Mouse (Mus musculus): ENCODE measurements around the gene Txn1. TPM values are rescaled to one million over a fixed set of nuclear protein-coding genes. Genes with fewer than 3 reads are reported as not detected.

Txn1 gene
- polyA plus RNA-seq, 1 experiment from 2014 or later = 475 TPM

DNA sequence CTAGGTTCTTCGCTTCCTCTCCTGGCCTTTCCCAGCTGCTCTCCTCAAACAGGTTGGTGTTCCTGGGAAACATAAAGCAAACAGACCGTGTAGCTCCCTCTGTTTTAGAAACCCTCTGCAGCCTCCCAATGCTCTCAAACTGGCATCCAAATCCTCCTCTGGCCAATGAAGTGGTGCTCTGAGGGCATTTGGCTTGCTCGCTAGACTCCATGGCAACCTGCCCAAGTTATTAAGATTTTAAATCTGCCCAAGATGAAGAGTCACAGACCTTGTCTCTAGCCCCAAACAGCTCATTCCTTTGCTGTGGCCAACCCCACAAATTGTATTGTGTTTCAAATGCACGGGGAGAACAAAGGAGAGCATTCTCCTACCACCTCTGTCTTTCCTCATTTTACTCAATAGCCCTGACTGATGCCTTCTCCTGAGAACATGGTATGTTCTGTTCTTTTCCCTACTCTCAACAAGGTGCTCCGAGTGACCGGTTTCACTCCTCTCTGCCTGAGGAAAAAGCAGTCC lies 31.6 kb downstream of the Txn1 start:
- H3K4me2 ChIP-seq (ENCODE audit: low read depth, low read length) = no peak overlapping the region
- H3K36me3 ChIP-seq (ENCODE audit: control insufficient read depth, insufficient read depth, low read length) = no peaks in the 10 kb centered on the region
- H3K27me3 ChIP-seq (ENCODE audit: control insufficient read depth, insufficient read depth, low read length) = no peaks in the 10 kb centered on the region
- 0 out of 2 replicates have a peak, but pooled peaks cover 1% of the 10 kb centered on the region for H3K4me1 ChIP-seq (ENCODE audit: control insufficient read depth, insufficient read depth, low read length)
- WGBS = 74% methylated on average over 6 of the region's 6 CpGs
- no peak for ATAC-seq (ENCODE audit: insufficient read depth, low FRiP score)
- no peaks in the 10 kb centered on the region for H3K9me3 ChIP-seq (replicated peaks; ENCODE audit: control insufficient read depth, low read length)
- no peak overlapping the region for H3K4me3 ChIP-seq (replicated peaks; ENCODE audit: low read length)
- no peak overlapping the region for H3K27ac ChIP-seq (ENCODE audit: low read length)
- peak overlapping the region; percentile 5; the same call in 1 of the 2 replicates for H3K9ac ChIP-seq (ENCODE audit: low read length)

DNA sequence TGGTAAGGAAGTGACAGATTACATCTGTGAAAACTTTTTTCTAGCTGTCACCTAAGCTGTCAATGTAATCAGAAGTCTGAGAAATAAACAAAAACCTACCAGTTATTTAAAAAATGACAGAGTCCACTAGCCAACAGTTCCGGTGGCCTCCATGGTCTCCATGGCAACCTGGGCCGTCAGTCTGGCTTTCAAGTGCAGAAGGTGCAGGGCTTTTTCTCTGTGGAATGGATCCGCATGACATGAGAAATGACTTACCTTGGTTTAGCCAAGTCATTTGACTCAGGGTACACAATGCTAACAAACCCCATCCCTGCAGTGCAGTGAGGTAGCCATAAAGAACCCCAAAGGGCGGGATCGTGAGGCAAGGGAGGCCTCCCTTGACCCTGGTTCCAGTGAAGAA lies 34.0 kb downstream of the Txn1 start:
- H3K36me3 ChIP-seq (ENCODE audit: control insufficient read depth, insufficient read depth, low read length) = no peaks in the 10 kb centered on the region
- no peaks in the 10 kb centered on the region for H3K27me3 ChIP-seq (ENCODE audit: control insufficient read depth, insufficient read depth, low read length)
- no peak overlapping the region for H3K9ac ChIP-seq (ENCODE audit: low read length)
- H3K27ac ChIP-seq (ENCODE audit: low read length) = no peak overlapping the region
- 23% methylated on average over 5 of the region's 5 CpGs for WGBS
- no peak overlapping the region for H3K4me3 ChIP-seq (replicated peaks; ENCODE audit: low read length)
- 0 out of 2 replicates have a peak, but pooled peaks cover 3% of the 10 kb centered on the region for H3K4me1 ChIP-seq (ENCODE audit: control insufficient read depth, insufficient read depth, low read length)
- no peaks in the 10 kb centered on the region for H3K9me3 ChIP-seq (replicated peaks; ENCODE audit: control insufficient read depth, low read length)
- H3K4me2 ChIP-seq (ENCODE audit: low read depth, low read length) = no peak overlapping the region
- ATAC-seq (ENCODE audit: insufficient read depth, low FRiP score) = no peak

DNA sequence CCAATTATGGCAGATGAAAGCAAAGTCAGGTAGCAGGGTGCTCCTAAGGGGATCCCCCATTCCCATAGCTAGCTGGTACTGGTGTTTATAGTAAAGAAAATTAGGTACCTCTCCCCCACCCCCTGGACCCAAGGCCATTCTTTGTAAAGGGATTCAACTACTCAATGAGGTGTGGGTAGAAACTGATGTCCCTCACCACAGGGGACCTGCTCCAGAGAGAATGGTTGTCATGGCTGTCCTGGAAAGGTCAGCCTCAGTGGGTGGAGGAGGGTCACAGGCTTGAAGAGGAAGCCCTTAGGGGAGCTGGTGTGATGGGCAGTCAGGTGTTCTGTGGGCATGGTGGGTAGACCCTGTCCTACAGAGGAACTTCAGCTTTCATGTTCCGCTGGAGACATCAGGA lies 35.7 kb downstream of the Txn1 start:
- peaks cover 6% of the 10 kb centered on the region; the same call in 1 of the 2 replicates for H3K4me1 ChIP-seq (ENCODE audit: control insufficient read depth, insufficient read depth, low read length)
- H3K9ac ChIP-seq (ENCODE audit: low read length) = no peak overlapping the region
- no peaks in the 10 kb centered on the region for H3K27me3 ChIP-seq (ENCODE audit: control insufficient read depth, insufficient read depth, low read length)
- 87% methylated on average over 1 of the region's 1 CpGs for WGBS
- H3K9me3 ChIP-seq (replicated peaks; ENCODE audit: control insufficient read depth, low read length) = no peaks in the 10 kb centered on the region
- H3K4me2 ChIP-seq (ENCODE audit: low read depth, low read length) = no peak overlapping the region
- H3K36me3 ChIP-seq (ENCODE audit: control insufficient read depth, insufficient read depth, low read length) = no peaks in the 10 kb centered on the region
- no peak for ATAC-seq (ENCODE audit: insufficient read depth, low FRiP score)
- no peak overlapping the region for H3K4me3 ChIP-seq (replicated peaks; ENCODE audit: low read length)
- H3K27ac ChIP-seq (ENCODE audit: low read length) = no peak overlapping the region

DNA sequence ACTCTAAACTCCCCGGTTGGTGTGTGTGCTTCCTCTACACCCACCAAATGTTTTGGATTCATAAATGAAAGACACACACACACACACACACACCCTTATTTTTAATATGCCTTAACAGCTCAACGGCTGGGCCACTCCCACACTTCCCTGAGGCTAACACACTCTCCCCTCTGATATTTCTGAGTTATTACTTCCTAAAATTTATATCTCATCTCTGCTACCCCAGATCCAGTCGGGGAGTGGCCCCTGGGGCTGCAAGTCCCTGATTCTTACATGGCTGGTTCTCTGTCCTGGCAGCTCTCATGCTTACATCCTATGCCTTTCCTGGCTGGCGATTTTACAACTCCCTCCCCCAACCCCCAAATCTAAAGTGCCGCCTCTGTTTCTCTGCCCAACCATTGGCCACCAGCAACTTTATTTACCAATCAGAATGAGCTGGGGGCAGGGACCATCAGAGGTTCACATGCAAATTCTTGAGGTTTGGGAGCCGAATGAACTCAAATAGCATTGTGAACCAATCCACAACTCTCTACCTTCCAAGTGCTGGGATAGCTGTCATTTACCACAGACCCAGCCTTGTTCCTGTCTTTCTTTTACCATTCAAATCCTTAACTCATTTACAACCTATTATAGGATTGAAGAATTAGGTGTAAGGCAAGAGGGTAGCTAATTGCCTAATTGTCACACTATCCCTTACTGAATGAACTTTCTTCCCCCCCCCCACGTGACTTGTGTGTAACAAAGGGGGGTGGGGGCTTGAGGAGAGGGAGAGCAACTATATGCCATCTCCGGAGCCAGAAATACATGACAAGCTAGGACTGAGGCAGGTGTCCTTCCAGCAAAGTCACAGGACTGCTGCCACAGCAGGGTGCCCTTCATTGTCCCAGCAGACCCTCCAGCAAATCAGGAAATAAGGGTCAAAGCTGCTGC lies 36.5 kb downstream of the Txn1 start:
- peaks cover 10% of the 10 kb centered on the region; the same call in 1 of the 2 replicates for H3K4me1 ChIP-seq (ENCODE audit: control insufficient read depth, insufficient read depth, low read length)
- no peaks in the 10 kb centered on the region for H3K9me3 ChIP-seq (replicated peaks; ENCODE audit: control insufficient read depth, low read length)
- H3K27ac ChIP-seq (ENCODE audit: low read length) = no peak overlapping the region
- H3K9ac ChIP-seq (ENCODE audit: low read length) = no peak overlapping the region
- ATAC-seq (ENCODE audit: insufficient read depth, low FRiP score) = no peak
- no peak overlapping the region for H3K4me2 ChIP-seq (ENCODE audit: low read depth, low read length)
- H3K36me3 ChIP-seq (ENCODE audit: control insufficient read depth, insufficient read depth, low read length) = no peaks in the 10 kb centered on the region
- H3K27me3 ChIP-seq (ENCODE audit: control insufficient read depth, insufficient read depth, low read length) = no peaks in the 10 kb centered on the region
- WGBS = 27% methylated on average over 8 of the region's 8 CpGs
- H3K4me3 ChIP-seq (replicated peaks; ENCODE audit: low read length) = no peak overlapping the region

DNA sequence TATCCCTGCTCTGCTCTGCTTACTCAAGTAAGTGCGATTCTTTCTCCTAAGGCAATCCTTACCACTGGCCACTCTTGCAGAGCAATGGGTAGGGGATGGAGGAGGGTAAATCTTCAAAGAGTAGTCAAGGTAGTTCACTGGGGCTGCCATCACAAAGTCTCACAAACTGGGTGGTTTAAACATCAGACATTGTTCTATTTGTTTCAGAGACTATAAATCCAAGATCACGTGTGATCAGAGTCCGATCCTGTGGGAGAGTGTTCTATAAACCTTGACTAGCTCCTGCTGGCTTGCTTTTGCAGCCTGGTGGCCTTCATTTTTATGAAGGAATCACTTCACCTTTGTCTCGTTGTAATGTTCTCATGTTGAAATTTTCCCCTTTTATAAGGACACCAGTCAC lies 39.5 kb downstream of the Txn1 start:
- Histone ChIP-seq H3K36me3 (ENCODE audit: control insufficient read depth, insufficient read depth, low read length) (no peaks in the 10 kb centered on the region), H3K27ac (ENCODE audit: low read length) (peak overlapping the region; percentile 92), H3K9me3 (replicated peaks; ENCODE audit: control insufficient read depth, low read length) (no peaks in the 10 kb centered on the region), H3K27me3 (ENCODE audit: control insufficient read depth, insufficient read depth, low read length) (no peaks in the 10 kb centered on the region), H3K4me1 (ENCODE audit: control insufficient read depth, insufficient read depth, low read length) (peaks cover 13% of the 10 kb centered on the region; the same call in 1 of the 2 replicates), H3K4me2 (ENCODE audit: low read depth, low read length) (peak overlapping the region; percentile 50; the same call in 1 of the 2 replicates), H3K4me3 (replicated peaks; ENCODE audit: low read length) (no peak overlapping the region), H3K9ac (ENCODE audit: low read length) (no peak overlapping the region)
- WGBS = 63% methylated on average over 4 of the region's 4 CpGs
- ATAC-seq (ENCODE audit: insufficient read depth, low FRiP score) = no peak

DNA sequence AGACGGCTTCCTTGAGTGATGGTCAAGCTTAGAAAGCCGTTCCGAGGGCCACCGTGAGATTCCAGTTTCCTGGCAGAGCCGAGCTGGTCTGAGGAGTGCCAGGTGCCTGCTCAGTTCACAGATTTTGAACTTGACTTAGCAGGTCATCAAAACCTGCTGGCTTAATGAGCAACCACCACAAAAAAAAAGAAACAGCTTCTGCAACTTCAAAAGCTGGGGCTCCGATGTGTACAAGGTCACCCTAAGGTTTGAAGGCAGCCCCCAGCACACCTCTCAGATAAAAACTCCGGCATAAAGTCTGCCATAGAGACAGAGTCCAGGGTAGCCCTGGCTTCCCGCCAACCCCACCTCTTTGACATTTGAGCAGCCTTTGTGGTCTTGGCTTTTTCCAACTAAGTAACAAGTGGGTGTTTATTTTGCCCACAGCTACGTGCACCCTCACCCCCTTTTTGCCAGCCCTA lies 40.0 kb downstream of the Txn1 start, which contains the start of gene D630039A03Rik:
D630039A03Rik (minus strand) TSS at position 97 of the 461 bp plus-strand sequence.
- peaks cover 13% of the 10 kb centered on the region; the same call in 1 of the 2 replicates for H3K4me1 ChIP-seq (ENCODE audit: control insufficient read depth, insufficient read depth, low read length)
- peak within 1 kb of the TSS; percentile 92 for H3K27ac ChIP-seq (ENCODE audit: low read length)
- WGBS = 11% methylated on average over 9 of the region's 9 CpGs
- H3K36me3 ChIP-seq (ENCODE audit: control insufficient read depth, insufficient read depth, low read length) = no peaks in the 10 kb centered on the region
- ATAC-seq (ENCODE audit: insufficient read depth, low FRiP score) = peak; percentile 76
- H3K4me2 ChIP-seq (ENCODE audit: low read depth, low read length) = peak within 1 kb of the TSS; percentile 50
- H3K9me3 ChIP-seq (replicated peaks; ENCODE audit: control insufficient read depth, low read length) = no peaks in the 10 kb centered on the region
- H3K9ac ChIP-seq (ENCODE audit: low read length) = peak within 1 kb of the TSS; percentile 72
- H3K4me3 ChIP-seq (replicated peaks; ENCODE audit: low read length) = peak within 1 kb of the TSS; percentile 45
- no peaks in the 10 kb centered on the region for H3K27me3 ChIP-seq (ENCODE audit: control insufficient read depth, insufficient read depth, low read length)

DNA sequence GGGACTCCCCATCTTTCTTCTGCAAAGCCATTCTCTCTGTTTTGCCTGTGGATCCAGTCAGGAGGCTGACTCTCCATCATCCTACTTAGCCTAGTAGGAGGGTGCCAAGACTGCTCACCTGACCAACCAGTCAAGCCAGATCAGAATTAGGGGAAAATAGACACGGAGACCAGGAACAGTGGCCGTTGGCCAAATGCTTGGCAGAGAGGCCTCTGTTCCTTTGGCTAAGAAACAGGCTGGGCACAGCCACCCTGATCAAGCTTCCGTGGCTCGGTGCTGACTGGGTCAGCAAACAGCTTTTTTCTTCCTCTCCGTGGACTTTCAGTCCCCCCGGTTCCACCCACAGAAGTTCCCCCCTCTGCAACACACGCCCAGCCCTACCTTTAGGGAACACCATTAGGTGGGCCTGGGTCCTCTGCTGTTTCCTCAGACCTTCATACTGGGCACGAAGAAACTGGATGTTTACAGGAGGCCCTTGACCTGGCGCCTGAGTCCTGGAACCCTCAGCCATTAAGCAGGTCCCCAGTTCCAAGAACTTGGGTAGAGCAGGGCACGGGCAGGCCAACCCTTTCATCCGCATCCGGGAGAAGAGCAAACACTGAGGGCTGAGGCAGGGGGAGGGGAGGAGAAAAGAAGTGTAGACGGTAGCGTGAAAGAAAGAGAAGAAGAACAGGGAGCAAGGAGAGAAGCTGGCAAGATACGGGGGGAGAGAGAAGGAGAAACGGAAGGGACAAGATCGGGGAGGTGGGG lies 40.8 kb downstream of the Txn1 start:
- Histone ChIP-seq H3K9ac (ENCODE audit: low read length) (peak overlapping the region; percentile 72), H3K4me3 (replicated peaks; ENCODE audit: low read length) (peak overlapping the region; percentile 45), H3K27me3 (ENCODE audit: control insufficient read depth, insufficient read depth, low read length) (no peaks in the 10 kb centered on the region), H3K27ac (ENCODE audit: low read length) (peak overlapping the region; percentile 92), H3K36me3 (ENCODE audit: control insufficient read depth, insufficient read depth, low read length) (no peaks in the 10 kb centered on the region), H3K9me3 (replicated peaks; ENCODE audit: control insufficient read depth, low read length) (no peaks in the 10 kb centered on the region), H3K4me1 (ENCODE audit: control insufficient read depth, insufficient read depth, low read length) (peaks cover 13% of the 10 kb centered on the region; the same call in 1 of the 2 replicates), H3K4me2 (ENCODE audit: low read depth, low read length) (peak overlapping the region; percentile 50)
- WGBS = 20% methylated on average over 17 of the region's 17 CpGs
- ATAC-seq (ENCODE audit: insufficient read depth, low FRiP score) = peak; percentile 70; the same call in 1 of the 2 replicates

DNA sequence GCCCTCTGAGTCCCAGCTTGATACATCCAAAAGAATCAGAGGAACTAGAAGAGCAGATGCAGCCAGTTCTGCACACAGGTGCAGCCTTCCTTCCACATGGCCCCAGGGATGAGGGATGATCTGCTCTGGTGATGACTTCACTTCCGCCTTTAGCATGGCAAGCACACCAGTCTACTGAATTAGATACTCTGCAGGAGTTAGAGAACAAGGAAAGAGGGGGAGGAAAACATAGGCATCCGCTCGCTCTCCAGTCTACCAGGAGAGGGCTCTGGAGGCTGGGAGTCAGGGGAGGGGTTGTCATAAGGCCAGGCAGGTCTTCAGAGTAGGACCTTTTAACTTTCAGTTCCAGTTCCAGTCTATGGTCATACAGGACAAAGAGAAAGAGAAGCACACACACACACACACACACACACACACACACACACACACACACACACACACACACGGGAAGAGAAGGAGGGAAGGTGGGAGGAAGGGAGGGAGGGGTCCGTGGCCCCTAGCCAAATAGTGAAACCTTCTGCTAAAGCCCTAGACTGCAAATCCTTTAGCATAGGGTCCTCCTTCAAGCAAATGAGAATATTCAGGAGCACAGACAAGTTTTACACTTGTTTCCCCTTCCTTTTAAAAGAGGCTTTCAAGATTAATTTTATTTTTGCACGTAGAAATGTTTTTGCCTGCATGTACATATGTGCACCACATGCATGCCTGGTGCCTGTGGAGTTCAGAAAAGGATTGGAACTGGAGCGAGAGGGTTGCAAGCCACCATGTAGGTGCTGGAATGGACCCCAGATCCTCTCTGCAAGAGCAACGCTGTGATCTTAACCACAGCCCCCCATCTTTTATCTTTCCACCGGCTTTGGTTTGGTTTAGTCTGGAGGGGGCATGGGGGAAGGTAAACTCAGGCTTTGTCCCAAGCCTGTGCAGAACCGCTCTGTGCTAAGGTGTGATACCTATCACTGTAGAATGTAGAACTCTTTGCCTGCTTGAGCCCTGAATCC lies 41.7 kb downstream of the Txn1 start:
- 46% methylated on average over 10 of the region's 10 CpGs for WGBS
- ATAC-seq (ENCODE audit: insufficient read depth, low FRiP score) = peak; percentile 22; the same call in 1 of the 2 replicates
- H3K27me3 ChIP-seq (ENCODE audit: control insufficient read depth, insufficient read depth, low read length) = no peaks in the 10 kb centered on the region

More for the DNA sequence above, 41.7 kb downstream of the Txn1 start:
- H3K4me3 ChIP-seq (replicated peaks; ENCODE audit: low read length) = peak overlapping the region; percentile 45
- H3K9ac ChIP-seq (ENCODE audit: low read length) = peak overlapping the region; percentile 72
- H3K4me2 ChIP-seq (ENCODE audit: low read depth, low read length) = peak overlapping the region; percentile 50
- H3K4me1 ChIP-seq (ENCODE audit: control insufficient read depth, insufficient read depth, low read length) = peaks cover 11% of the 10 kb centered on the region; the same call in 1 of the 2 replicates
- no peaks in the 10 kb centered on the region for H3K9me3 ChIP-seq (replicated peaks; ENCODE audit: control insufficient read depth, low read length)
- H3K27ac ChIP-seq (ENCODE audit: low read length) = peak overlapping the region; percentile 92
- no peaks in the 10 kb centered on the region for H3K36me3 ChIP-seq (ENCODE audit: control insufficient read depth, insufficient read depth, low read length)

All from stomach, embryonic 16.5 days (tissue).